Mouse (Mus musculus) adrenal gland, postnatal 0 days (tissue): ENCODE data around the gene Chd1l. TPM values are rescaled to one million over a fixed set of nuclear protein-coding genes. Genes with fewer than 3 reads are reported as not detected.

Source experiments
- polyA plus RNA-seq: library from polyadenylated mRNA; unstranded; fragments of >200 nt; fragmentation: Nextera tagmentation; extraction: Ambion mirVana; gene quantifications from 2 replicates; pipeline ENCODE4 v1.2.1, GENCODE M21; 2015

Gene Chd1l
- polyA plus RNA-seq, result 8.8 and 13.0 TPM in 2 replicates

DNA sequence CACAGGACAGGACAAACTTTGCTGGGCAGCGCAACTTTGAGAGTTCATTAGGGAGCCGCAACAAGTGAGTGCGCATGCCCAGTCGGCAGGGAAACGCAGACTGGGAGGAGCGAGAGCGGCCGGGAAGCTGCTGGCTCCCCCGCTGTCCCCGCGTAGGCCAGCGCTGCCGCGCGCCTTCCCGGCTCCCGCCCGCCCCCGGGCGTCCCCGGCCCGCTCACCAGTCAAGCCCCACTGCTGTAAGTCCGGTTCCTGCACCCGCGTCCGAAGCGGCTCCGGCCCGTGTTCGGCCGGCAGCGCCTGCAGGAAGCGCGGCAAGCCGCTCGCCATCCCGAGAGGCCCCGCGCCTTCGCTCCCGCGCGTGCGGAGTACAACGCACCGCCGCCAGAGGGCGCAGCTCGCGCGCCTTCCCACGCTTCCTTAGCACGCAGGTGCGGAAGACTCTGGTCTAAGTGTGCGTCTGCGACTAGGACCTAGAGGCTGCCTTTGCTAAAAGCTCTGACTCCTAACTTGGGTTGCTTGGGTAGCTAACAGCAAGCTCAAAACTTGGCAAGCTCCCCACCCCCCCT lies at the start of gene Chd1l:
Chd1l (minus strand) TSS at position 359 of the 566 bp plus-strand sequence.

DNA sequence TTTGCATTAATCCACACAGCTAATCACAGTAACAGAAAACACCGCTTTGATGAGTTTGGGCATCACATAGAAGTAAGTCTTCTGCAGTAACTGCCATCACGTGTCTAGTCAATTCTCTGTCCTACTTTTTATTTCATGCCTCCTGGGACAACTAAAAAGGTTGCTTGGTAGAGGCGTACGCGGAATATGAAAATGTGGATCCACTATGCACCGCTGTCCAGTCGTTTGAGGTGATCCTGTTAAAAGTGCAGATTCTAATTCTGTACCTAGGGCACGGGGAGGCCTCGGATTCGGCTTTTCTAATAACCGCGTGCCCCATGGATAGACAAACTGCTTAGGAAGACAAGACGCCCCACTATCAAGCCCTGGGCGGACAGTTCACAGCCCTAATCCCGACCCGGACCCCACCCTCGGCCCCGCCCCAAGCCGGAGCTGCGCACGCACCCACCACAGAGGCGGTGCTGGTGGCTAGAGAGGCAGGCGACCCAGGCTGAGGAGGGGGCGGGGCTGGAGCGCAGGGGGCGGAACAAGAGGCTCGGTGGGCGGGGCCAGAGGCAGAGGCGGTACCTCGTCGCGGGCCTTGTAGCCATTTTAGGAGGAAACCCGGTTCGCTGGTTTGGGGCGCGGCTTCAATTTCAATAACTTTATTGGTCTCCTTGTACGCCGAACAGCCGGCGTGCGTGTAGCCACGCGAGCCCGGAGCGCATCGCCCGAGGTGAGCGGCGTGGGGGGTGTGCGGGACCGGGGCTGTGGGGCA lies 47.8 kb upstream of the Chd1l start, which contains the start of gene Prkab2:
Prkab2 (plus strand) TSS at position 539 of the 757 bp plus-strand sequence.

DNA sequence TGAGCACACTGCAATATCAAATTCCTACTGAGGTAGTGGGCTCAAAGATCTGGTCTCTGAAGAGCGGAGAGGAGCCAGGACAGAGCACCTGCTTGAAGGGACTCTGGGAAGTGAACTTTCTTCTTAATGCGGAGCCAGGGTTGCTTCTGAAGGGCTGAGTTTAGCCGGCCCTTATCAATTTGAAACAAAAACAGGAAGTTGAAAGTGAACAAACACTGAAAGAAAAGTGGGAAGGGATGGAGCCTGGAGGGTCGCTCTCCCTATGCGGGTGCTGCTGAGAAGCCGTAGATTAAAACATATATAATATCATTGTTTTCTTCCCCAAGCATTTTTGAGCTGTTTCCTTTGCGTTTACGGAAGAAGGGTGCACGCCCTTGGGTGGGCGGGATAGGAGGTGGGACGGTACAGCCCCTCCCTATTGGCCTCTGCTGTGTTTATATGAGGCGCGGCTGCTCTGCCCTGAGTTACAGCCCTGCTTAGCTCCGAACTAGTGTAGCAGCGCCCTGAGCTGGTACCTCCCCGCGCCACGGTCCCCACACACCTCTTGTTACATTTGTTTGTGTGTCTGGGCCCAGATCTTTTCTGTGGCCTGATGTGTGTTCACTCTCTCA lies 18.5 kb upstream of the Chd1l start, which contains the start of gene Fmo5:
Fmo5 (plus strand) TSS at position 414 of the 611 bp plus-strand sequence.

Other genes with a start within 250 kb of the Chd1l start
- gene Olfr1402, start 188.2 kb downstream of the Chd1l start, polyA plus RNA-seq, result not detected in 2 replicates
- gene Fmo5, start 18.6 kb upstream of the Chd1l start, polyA plus RNA-seq, result 7.7 and 7.8 TPM in 2 replicates
- 3.5 and 3.7 TPM in 2 replicates for gene Prkab2, start 48.0 kb upstream of the Chd1l start, polyA plus RNA-seq
- gene Gm17651, start 64.5 kb upstream of the Chd1l start, polyA plus RNA-seq, result not detected in 2 replicates